Mouse (Mus musculus) thymus, postnatal 10 days (tissue): Measurements from ENCODE around the gene Cmtm3.

Experiments used
- DNase-seq, 2 experiments: peaks; one replicate each; pipeline ENCODE4 v3.0.0; 2021; ENCODE audit warnings: low spot score in 2 of 2

Gene Cmtm3

DNA sequence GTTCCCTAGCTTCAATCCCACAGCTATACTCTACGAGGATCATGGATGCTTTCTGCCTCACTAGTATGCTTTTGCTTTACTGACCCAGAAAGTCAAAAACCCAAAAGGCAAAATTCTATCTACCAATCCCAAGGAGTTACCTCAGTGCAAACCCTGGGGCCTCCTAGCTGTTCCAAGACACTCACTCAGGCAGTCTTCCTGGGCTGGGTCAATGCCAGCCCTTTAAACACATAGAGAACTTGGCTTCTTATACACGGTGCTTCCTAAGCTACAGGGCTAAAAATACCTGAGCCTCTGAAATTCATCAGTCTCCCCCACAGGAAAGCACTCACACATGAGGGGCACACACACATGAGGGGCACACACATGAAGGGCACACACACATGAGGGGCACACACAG is 44.1 kb downstream of the Cmtm3 start:
- DNase-seq, result no peak

DNA sequence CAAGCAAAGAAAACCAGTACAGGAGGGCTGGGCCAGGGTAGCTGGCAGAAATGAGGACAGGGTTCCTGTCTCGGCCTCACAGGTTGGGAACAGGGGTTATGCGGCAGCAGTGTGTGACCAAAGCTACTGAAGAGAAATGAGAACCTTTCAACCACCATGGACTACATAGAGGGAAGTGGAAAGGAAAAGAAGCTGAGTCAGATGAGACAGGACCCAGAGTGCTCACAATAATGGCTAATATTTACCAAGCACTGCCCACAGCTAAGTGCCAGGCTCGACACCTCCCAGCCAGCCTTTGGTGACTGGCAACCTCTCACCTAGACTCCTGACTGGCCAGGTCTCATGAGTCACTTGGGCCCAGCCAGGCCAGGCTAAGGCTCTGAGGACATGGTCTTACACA is 44.8 kb downstream of the Cmtm3 start:
- no peak for DNase-seq

DNA sequence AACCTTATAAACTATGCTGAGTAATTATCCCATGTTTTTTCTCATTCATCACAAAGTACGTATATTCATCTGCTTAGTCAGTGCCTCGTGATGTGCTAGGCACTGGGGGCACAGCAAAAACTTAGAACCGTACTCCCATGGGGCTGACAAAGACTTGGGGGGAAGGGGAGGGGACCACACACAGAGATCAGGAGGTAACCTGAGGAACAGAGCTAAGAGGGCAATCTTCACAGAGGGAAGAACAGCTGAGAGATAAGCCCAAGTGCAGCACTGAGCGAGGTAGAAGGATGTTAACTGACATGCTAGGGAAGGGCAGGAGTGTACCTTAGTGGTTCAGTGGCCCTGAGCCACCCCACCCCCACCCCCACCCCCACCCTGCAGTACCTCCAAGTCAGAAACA is 47.5 kb downstream of the Cmtm3 start:
- DNase-seq, result no peak

- no peak for DNase-seq
These were observed 48.3 kb downstream of the Cmtm3 start for GRCm38 (mm10) chr8:104387501-104387900.

- DNase-seq, result no peak
These were observed 48.8 kb downstream of the Cmtm3 start for GRCm38 (mm10) chr8:104387980-104388379.

DNA sequence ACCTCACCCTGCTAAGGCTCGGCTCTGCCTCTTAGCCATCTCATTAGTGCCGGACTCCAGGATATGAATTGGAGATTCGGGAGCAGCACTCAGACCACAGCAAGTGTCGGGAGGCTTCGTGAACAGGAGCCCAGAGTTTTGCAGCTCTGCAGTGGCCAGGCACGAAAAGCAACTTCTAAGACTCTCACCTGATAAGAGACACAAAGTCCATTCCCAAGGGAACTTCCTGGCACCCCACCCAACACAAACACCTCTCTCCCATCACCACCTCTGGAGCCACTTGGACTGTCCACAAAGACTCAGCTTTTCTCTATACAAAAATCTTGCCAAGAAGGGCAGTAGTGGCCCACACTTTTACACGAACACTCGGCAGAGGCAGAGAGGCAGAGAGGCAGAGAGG is 51.0 kb downstream of the Cmtm3 start:
- no peak for DNase-seq

- DNase-seq, result no peak
These were observed 53.9 kb downstream of the Cmtm3 start for GRCm38 (mm10) chr8:104393139-104393538.

DNA sequence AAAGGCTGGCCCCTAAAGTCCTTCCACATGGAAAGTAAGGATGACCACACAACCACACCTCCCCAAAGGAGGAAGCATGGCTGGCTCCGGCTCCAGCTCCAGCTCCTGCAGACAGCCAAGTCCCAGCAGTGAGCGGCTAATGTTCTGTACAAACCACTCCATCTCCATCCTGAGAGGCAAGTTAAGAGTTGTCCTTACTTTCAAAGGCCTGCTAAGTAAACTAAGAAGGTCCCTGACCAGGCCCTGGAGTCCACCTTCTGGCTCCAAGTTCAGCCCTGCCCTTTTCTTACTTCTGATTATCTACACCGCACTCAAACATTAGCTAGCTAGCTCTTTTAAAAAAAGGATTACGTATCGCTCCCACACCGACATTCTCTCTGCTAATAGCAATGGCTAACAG is 54.6 kb downstream of the Cmtm3 start:
- DNase-seq, result no peak

DNA sequence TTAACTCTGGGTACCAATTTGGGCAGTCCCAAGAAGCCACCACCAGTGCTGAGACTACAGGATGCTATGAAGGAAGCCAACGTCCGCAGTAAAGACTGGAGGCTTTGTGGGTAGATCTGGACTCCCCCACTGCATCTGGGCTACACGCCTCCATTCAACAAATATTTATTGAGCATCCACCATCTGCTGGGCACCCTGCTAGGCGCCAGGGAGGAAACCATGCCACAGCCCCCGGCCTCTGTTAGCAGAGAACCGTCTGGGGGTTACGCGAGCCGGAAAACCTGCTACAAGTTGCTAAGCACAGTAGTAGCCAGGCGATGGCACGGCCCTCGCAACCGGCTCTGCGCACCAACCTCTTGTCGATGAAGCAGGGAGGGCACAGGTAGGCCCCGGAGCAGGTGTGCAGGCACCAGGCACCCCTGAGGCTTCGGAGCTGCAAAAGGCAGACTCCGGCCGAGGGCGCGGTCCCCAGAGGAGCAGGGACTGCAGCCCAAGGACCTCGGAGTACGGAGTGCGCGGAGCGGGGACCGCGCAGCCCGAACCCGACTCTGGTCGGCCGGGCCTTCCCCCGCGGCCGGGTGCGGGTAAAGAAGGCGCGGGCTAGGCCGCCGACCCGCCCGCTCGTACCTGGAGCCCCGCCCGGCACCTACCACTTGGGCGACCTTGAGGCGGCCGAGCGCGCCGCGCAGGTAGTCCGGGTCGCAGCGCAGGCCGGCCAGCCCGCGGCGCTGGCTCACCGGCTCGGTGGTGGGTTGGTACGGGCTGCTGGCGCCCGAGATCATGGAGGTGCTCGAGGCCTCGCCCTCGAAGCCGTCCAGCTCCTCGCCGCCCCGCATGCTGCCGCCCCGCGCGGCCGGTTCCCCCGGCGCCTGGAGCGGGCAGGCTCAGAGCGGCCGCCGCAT is 55.8 kb downstream of the Cmtm3 start:
- DNase-seq, result peak; percentile 11 to 18

DNA sequence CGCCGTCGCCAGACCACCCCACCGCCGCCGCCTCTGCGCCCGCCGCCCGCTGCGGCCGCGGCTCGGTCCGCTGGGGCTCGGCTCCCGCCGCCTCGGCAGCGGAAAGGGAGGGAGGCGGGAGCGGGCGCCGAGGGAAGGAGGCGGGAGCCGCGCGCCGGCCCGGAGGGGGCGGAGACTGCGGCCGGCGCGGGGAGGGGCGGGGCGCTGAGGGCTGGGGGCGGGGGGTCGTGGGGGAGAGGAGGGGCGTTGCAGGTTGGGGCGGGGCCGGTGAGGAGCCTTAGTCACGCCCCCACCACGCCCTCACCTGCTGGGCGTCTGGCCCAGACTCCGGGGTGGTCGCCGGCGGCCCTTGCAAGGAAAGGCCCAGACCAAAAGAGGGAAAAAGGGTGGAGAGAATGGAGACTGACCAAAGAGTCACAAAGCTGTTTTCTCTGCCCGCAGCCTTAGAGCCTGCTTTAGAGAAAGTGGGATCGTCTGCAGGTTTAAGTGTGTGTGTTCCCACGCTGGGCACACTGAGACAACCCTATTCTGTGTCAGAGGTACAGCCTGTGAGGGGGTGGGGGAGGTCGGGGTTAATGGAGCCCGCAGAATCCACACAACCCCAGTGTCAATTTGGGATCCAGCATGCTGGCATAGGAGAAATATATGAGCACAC is 56.6 kb downstream of the Cmtm3 start, which contains the start of gene Cmtm4:
Gene Cmtm4, minus strand, starts transcription at position 105 of the 655 bp plus-strand sequence.
- peak; percentile 40 to 65 for DNase-seq
